Mouse (Mus musculus) testis, adult 2 months (tissue): ENCODE measurements at regions not wholly inside any gene's neighbourhood (a gene's known extent, or its start where the extent isn't known, plus 50 kb on each side); places are given as distances from the start of the nearest gene placed in this dataset.

Source experiments
- H3K27ac ChIP-seq: fragments of 200-500 bp; 2 replicates; pipeline ENCODE4 v1.5.1; 2012; ENCODE audit warnings: low read depth, low read length; ENCODE audit not compliant: control insufficient read depth, insufficient read depth
- H3K27me3 ChIP-seq: fragments of 200-500 bp; 2 replicates; pipeline ENCODE4 v1.6.1; 2012; ENCODE audit warnings: mild to moderate bottlenecking, low read length, moderate library complexity; ENCODE audit not compliant: control insufficient read depth, insufficient read depth
- H3K36me3 ChIP-seq: fragments of 200-500 bp; 2 replicates; pipeline ENCODE4 v1.6.1; 2012; ENCODE audit warnings: mild to moderate bottlenecking, low read length; ENCODE audit not compliant: control insufficient read depth, insufficient read depth
- H3K4me1 ChIP-seq: fragments of 200-500 bp; 2 replicates; pipeline ENCODE4 v1.6.1; 2012; ENCODE audit warnings: low read length; ENCODE audit not compliant: control insufficient read depth, insufficient read depth
- H3K4me3 ChIP-seq: fragments of 200-500 bp; 2 replicates; pipeline ENCODE4 v1.5.1; 2012; ENCODE audit warnings: low read depth, mild to moderate bottlenecking, low read length, moderate library complexity, mixed read lengths; ENCODE audit not compliant: control insufficient read depth
- CTCF ChIP-seq: fragments of 200-500 bp; IDR thresholded peaks from 2 replicates; pipeline ENCODE4 v1.5.1; 2012; ENCODE audit warnings: low read depth, mild to moderate bottlenecking, inconsistent platforms, low read length, moderate library complexity; ENCODE audit not compliant: control insufficient read depth, insufficient read depth, insufficient replicate concordance
- POLR2A ChIP-seq: fragments of 200-500 bp; IDR thresholded peaks from 2 replicates; pipeline ENCODE4 v1.6.1; 2012; ENCODE audit warnings: low read depth, mild to moderate bottlenecking, inconsistent platforms, low read length, moderate library complexity; ENCODE audit not compliant: control insufficient read depth

DNA sequence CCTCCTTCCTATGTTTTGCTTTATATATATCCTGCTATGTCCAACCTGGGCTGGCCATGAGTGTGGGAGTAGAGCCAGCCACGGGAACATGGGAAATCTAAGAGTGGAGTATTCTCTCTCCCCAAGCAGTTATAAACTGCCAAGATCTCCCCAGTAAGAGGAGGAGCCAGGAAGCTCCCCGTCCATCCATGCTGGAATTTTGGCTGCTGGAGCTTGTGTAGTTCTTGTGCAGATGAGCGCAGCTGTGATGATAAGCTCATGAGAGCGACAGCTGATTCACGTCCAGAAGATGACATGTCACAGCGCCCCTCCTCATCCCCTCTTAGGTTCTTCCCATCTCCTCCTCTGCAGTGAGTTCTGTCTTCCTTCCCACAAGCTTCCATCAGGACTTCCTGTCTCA is 99.4 kb upstream of the Arhgap28 start:
- H3K36me3 ChIP-seq = no peaks in the 10 kb centered on the region
- no peak overlapping the region for H3K27ac ChIP-seq
- TF ChIP-seq CTCF = no peak
- TF ChIP-seq POLR2A = no peak
- H3K27me3 ChIP-seq = no peaks in the 10 kb centered on the region
- H3K4me1 ChIP-seq = no peaks in the 10 kb centered on the region
- no peak overlapping the region for H3K4me3 ChIP-seq

DNA sequence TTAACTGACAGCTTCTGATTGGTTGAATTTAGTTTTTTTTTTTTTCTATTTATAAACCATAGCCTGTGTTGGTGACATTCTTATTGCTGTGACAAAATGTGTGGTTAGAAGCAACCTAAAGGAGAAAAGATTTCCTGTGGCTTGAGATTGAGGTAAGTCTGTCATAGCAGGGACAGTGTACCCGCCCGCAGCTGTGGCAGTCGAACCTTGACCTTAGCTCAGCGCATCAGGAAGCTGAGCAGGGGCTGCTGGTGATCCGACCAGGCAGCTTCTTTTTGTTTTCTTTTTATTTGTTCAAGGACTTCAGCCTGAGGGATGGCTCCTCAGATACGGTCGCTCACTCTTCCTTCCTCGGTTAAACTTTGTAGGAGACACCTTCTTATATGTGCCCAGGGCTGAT is 102.4 kb upstream of the Arhgap28 start:
- Histone ChIP-seq H3K27ac (no peak overlapping the region), H3K4me3 (no peak overlapping the region), H3K36me3 (no peaks in the 10 kb centered on the region), H3K4me1 (no peaks in the 10 kb centered on the region), H3K27me3 (no peaks in the 10 kb centered on the region)
- TF ChIP-seq POLR2A (no peak), CTCF (no peak)

DNA sequence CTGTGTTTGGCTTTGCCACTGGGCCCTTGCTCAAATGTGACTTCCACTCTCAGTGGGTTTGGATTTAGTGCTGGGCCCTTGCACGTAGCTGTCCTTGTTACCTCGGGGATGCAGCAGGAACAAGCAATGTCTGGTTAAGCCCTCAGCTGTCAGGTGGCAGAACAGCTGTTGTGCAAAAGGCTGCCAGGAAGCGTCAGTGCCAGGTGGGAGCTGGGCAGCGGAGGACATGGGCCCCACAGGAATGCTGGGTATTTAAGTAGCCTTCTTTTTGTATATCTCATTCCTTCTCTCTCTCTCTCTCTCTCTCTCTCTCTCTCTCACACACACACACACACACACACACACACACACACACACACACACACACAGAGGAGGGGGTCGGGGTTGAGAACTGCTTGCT is 104.0 kb upstream of the Arhgap28 start:
- no peaks in the 10 kb centered on the region for H3K36me3 ChIP-seq
- H3K4me1 ChIP-seq = no peaks in the 10 kb centered on the region
- no peak for TF ChIP-seq POLR2A
- no peaks in the 10 kb centered on the region for H3K27me3 ChIP-seq
- no peak overlapping the region for H3K4me3 ChIP-seq
- H3K27ac ChIP-seq = no peak overlapping the region

DNA sequence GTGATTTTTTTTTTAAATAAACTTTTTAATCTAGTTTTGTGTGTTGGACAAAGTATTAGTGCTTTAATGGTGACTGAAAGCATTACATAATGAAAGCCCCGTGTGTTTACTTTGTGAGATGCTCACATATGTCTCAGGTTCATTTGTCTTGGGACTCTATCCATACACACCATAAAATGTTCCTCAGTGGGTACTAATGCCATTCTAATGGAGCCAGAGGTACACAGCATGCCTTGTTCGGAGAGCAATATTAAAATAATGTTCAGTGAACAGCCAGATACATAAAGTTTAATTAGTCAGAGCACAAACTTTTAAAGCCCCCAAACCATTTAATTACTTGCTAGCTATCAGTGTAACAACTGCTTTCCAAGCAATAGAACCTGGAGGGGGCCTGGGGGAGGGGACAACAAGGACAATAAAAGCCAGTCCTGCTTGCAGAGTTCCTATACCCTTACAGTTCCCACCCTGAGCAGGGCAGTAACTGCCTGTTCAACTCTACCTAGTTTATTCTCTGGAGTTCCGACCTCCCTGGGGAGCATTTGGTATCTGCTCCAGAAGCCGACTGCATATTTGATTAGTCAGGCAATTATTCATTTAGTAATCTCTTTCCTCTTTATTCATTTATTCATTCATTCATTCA is 108.0 kb upstream of the Arhgap28 start:
- Histone ChIP-seq H3K36me3 (no peaks in the 10 kb centered on the region), H3K27me3 (no peaks in the 10 kb centered on the region), H3K4me3 (no peak overlapping the region), H3K4me1 (no peaks in the 10 kb centered on the region), H3K27ac (no peak overlapping the region)
- TF ChIP-seq POLR2A (no peak), CTCF (no peak)

DNA sequence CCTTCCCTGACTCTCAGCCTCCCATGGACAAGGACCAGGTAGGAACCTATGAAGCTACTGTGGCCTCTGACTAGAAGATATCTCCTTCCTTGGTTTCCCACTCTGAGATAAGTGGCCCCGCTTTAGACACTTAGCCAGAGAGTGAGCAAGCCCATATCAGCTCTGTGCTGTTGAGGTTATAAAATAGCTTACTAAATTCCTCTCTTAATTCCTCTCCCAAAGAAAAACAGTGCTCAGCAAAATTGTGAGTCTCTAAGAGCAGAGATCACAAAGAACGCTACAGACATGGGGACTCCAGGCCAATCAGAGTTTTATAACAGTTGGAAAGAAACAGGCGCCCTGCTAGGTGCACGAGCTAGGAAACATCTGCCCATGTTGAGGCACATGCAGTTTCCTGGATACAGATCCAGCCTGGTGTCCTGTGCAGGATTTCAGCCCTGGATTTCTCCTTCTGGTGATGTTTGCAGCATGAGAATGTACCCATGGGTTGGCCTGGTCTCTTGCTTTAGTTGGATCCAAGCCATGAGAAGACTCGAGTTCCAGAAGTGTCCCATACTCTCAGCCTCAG is 108.9 kb upstream of the Arhgap28 start:
- no peaks in the 10 kb centered on the region for H3K4me1 ChIP-seq
- no peak overlapping the region for H3K27ac ChIP-seq
- H3K4me3 ChIP-seq = no peak overlapping the region
- H3K36me3 ChIP-seq = no peaks in the 10 kb centered on the region
- TF ChIP-seq POLR2A (no peak), CTCF (no peak)
- no peaks in the 10 kb centered on the region for H3K27me3 ChIP-seq

DNA sequence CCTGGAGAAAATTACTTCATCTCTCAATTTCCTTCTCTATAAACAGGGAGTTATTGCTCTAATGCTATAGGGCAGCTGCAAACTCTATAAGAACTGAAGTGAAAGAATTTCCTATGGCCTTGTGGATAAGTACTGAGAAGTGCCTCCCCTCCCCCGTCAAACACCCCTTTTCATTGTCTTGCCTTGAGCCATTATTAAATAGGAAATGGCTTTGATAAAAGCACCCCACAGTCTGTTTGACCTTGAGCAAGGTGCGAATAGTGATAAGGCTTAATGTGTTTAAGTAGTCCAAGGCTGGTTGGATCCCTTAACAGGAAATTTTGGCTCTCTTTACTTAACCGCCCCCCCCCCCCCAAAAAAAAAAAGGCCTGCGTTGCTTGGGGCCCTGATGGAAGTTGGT is 111.7 kb upstream of the Arhgap28 start:
- Histone ChIP-seq H3K27me3 (no peaks in the 10 kb centered on the region), H3K4me3 (no peak overlapping the region), H3K27ac (no peak overlapping the region), H3K4me1 (no peaks in the 10 kb centered on the region; the same call in 1 of the 2 replicates), H3K36me3 (no peaks in the 10 kb centered on the region)
- TF ChIP-seq POLR2A (no peak), CTCF (no peak)

DNA sequence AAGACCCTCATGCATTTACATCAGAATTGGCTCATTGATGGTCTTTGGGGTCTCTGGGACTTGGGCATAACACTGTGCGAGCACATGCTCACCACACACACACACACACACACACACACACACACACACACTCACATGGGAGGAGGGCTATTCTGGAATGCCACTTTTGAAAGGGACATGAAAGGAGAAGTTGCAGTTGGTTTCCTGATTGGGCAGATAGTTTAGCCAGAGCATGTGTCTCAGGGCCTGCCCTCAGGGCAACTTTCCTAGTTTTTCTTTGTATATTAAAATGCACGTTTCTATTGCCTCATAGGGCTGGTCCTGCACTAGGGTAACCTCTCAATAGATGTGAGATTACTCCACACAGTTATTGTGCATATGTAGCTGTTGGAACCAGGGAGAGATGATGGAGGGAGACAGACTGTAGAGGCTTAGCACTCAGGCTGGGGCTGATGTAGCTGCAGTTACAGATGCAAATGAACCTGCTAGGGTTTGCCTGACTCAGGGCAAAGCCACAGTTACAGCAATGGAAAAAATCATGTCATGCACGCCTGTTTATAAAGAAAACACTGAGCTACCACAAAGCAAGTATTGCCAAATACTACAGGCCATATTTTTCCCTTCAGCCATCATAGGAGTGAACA is 115.3 kb upstream of the Arhgap28 start:
- Histone ChIP-seq H3K4me3 (no peak overlapping the region), H3K36me3 (no peaks in the 10 kb centered on the region), H3K27ac (no peak overlapping the region), H3K4me1 (no peaks in the 10 kb centered on the region; the same call in 1 of the 2 replicates), H3K27me3 (no peaks in the 10 kb centered on the region)
- TF ChIP-seq POLR2A (no peak), CTCF (no peak)
